Mouse (Mus musculus) C2C12 (cell line): ENCODE data around the gene Slit3.

Source experiments
- CTCF ChIP-seq: IDR thresholded peaks from one replicate; pipeline ENCODE4 v1.5.1; 2011; ENCODE audit not compliant: control insufficient read depth, insufficient read depth, insufficient read length
- MYOG ChIP-seq: IDR thresholded peaks from one replicate; pipeline ENCODE4 v1.6.1; 2011; ENCODE audit not compliant: control insufficient read depth, insufficient read length; ENCODE audit errors: extremely low read depth

- no peak for TF ChIP-seq CTCF
- TF ChIP-seq MYOG = no peak
These were observed 605.4 kb downstream of the Slit3 start for GRCm38 (mm10) chr11:35726341-35726846.
